Comparison of ENCODE assay signal across 19 mouse cellular contexts in the genomic region with DNA sequence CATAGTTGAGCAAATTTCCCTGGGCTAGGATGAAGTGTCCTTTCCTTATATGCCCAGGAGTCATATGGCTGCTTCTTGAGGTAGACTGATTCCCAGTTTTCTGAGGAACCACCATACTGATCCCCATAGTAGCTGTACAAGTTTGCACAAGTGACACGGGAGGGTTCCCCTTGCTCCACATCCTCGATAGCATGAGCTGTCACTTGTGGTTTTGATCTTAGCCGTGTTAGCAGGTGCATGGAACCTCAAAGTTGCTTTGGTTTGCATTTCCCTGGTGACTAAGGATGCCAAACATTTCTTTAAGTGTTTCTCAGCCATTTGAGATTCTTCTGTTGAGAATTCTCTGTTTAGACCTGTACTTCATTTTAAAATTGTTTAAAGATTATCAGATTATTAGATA.
"Had no signal": no experiment of that assay in that cellular context is flagged by ENCODE, and none has a peak within 500 bp of the region (broad histone marks: within the 10 kb centered on the region; RNA-seq: fewer than 3 reads in every experiment).

No protein-coding gene starts in this region.

- H3K4me2 ChIP-seq: limb, embryonic 13.5 days; liver, embryonic 12.5 days; liver, embryonic 15.5 days; lung, embryonic 15.5 days; midbrain, embryonic 13.5 days had no signal

- DNase-seq: kidney, adult 2 months; kidney, postnatal 10 days; kidney, postnatal 36 days; layer of hippocampus, adult 9-11 months; liver; lung, adult 18-20 months; lung, postnatal 10 days; lung, postnatal 36 days; thymus, postnatal 36 days had no signal

- H3K27me3 ChIP-seq: limb, embryonic 13.5 days; liver, embryonic 12.5 days; liver, embryonic 15.5 days; lung, embryonic 15.5 days; megakaryocyte, embryonic 14.5 days; midbrain, embryonic 13.5 days had no signal

- H3K36me3 ChIP-seq: limb, embryonic 10.5 days; limb, embryonic 13.5 days; liver, embryonic 12.5 days; liver, embryonic 15.5 days; lung, embryonic 15.5 days; midbrain, embryonic 10.5 days; midbrain, embryonic 13.5 days had no signal

- H3K9me3 ChIP-seq: limb, embryonic 10.5 days; limb, embryonic 13.5 days; liver, embryonic 12.5 days; liver, embryonic 15.5 days; lung, embryonic 15.5 days; megakaryocyte, embryonic 14.5 days; midbrain, embryonic 10.5 days; midbrain, embryonic 13.5 days had no signal

- H3K4me1 ChIP-seq: limb, embryonic 10.5 days; liver, embryonic 12.5 days; liver, embryonic 15.5 days; lung, embryonic 15.5 days; megakaryocyte, embryonic 14.5 days had no signal

- ATAC-seq: intestine, postnatal 0 days; liver, embryonic 12.5 days; midbrain, embryonic 13.5 days; midbrain, embryonic 16.5 days had no signal

- H3K9ac ChIP-seq: limb, embryonic 13.5 days; liver, embryonic 12.5 days; liver, embryonic 15.5 days; lung, embryonic 15.5 days; midbrain, embryonic 13.5 days had no signal

- H3K27ac ChIP-seq: limb, embryonic 10.5 days; limb, embryonic 13.5 days; liver, embryonic 12.5 days; liver, embryonic 15.5 days; lung, embryonic 15.5 days; midbrain, embryonic 10.5 days; midbrain, embryonic 13.5 days had no signal

- H3K4me3 ChIP-seq: limb, embryonic 10.5 days; limb, embryonic 13.5 days; liver, embryonic 12.5 days; liver, embryonic 15.5 days; lung, embryonic 15.5 days; megakaryocyte, embryonic 14.5 days; midbrain, embryonic 10.5 days; midbrain, embryonic 13.5 days had no signal
